8 mouse cellular contexts compared by ENCODE assay signal in the genomic region with DNA sequence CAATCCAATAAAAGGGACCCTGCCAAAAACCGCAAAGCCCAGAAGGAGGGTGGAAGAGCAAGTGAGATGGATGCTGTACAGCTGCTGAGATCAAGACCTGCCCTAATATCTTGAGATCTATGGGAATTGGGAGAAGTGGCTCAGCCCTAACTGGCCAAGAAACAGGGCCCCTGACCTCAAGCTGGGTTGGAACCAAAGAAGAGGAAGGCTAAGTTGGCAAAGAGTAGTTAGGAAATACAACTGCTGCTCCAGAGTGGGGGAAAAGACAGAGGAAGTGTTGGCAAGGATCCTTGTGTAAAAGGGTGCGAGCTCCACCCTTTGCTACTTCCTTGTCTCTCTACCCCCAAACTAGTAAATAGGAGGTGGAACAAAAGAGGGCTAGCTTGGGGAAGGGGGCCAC. TPM values are rescaled to one million over a fixed set of nuclear protein-coding genes. Genes with fewer than 3 reads are reported as not detected.
A peak's percentile ranks its signal among the peaks of the same experiment; 100 is the strongest.
DNase-seq lines count a peak whose midpoint lies in the region; ATAC-seq lines count a peak whose summit lies in the region.

No protein-coding gene starts in this region.

- H3K27me3 ChIP-seq in heart, embryonic 10.5 days (ENCODE audit: insufficient read depth, poor library complexity, severe bottlenecking): no peaks in the 10 kb centered on the region
- no peaks in the 10 kb centered on the region for H3K27me3 ChIP-seq in hindbrain, embryonic 10.5 days (ENCODE audit: insufficient read depth, poor library complexity, severe bottlenecking)
- H3K27me3 ChIP-seq in liver, embryonic 15.5 days: no peaks in the 10 kb centered on the region
- H3K27me3 ChIP-seq in neural tube, embryonic 13.5 days: no peaks in the 10 kb centered on the region

- H3K4me1 ChIP-seq in heart, embryonic 10.5 days: no peaks in the 10 kb centered on the region
- H3K4me1 ChIP-seq in hindbrain, embryonic 10.5 days (replicated peaks): peaks cover 6% of the 10 kb centered on the region
- H3K4me1 ChIP-seq in liver, embryonic 15.5 days (replicated peaks): peaks cover 30% of the 10 kb centered on the region
- peaks cover 18% of the 10 kb centered on the region for H3K4me1 ChIP-seq in neural tube, embryonic 13.5 days (replicated peaks)

- no peak for DNase-seq in heart, embryonic 10.5 days (ENCODE audit: low spot score)
- no peak for DNase-seq in heart, adult 11 months
- DNase-seq in hindbrain, embryonic 10.5 days (ENCODE audit: low spot score): no peak
- no peak for DNase-seq in layer of hippocampus, postnatal 10 days (ENCODE audit: low spot score in 2 of 2)
- no peak for DNase-seq in adrenal gland, postnatal 14 days
- DNase-seq in adrenal gland, adult 2 months: no peak

- ATAC-seq in liver, embryonic 15.5 days (ENCODE audit: insufficient read depth): no peak
- ATAC-seq in neural tube, embryonic 13.5 days (ENCODE audit: low read depth): no peak

- H3K4me3 ChIP-seq in heart, embryonic 10.5 days: peak overlapping the region; percentile 70
- H3K4me3 ChIP-seq in hindbrain, embryonic 10.5 days: peak overlapping the region; percentile 66
- peak overlapping the region; percentile 58 for H3K4me3 ChIP-seq in liver, embryonic 15.5 days (replicated peaks)
- peak overlapping the region; percentile 58 for H3K4me3 ChIP-seq in neural tube, embryonic 13.5 days

- peak overlapping the region; percentile 85 for H3K27ac ChIP-seq in heart, embryonic 10.5 days
- H3K27ac ChIP-seq in hindbrain, embryonic 10.5 days: peak overlapping the region; percentile 94; the same call in 1 of the 2 replicates
- peak overlapping the region; percentile 67 for H3K27ac ChIP-seq in liver, embryonic 15.5 days (replicated peaks)
- H3K27ac ChIP-seq in neural tube, embryonic 13.5 days (replicated peaks): no peak overlapping the region

- no peaks in the 10 kb centered on the region for H3K9me3 ChIP-seq in heart, embryonic 10.5 days
- H3K9me3 ChIP-seq in hindbrain, embryonic 10.5 days: no peaks in the 10 kb centered on the region
- no peaks in the 10 kb centered on the region for H3K9me3 ChIP-seq in liver, embryonic 15.5 days (replicated peaks)
- H3K9me3 ChIP-seq in neural tube, embryonic 13.5 days: no peaks in the 10 kb centered on the region

- peaks cover 55% of the 10 kb centered on the region for H3K36me3 ChIP-seq in heart, embryonic 10.5 days
- H3K36me3 ChIP-seq in hindbrain, embryonic 10.5 days: peaks cover 57% of the 10 kb centered on the region
- peaks cover 16% of the 10 kb centered on the region for H3K36me3 ChIP-seq in liver, embryonic 15.5 days (replicated peaks)
- H3K36me3 ChIP-seq in neural tube, embryonic 13.5 days: peaks cover 50% of the 10 kb centered on the region

- H3K9ac ChIP-seq in liver, embryonic 15.5 days: no peak overlapping the region
- H3K9ac ChIP-seq in neural tube, embryonic 13.5 days: peak overlapping the region; percentile 85

- 90% methylated on average over 2 of the region's 2 CpGs for WGBS in heart, embryonic 10.5 days
- WGBS in hindbrain, embryonic 10.5 days: 88% methylated on average over 2 of the region's 2 CpGs
- 44% methylated on average over 2 of the region's 2 CpGs for WGBS in liver, embryonic 15.5 days (ENCODE audit: insufficient replicate concordance)
- WGBS in neural tube, embryonic 13.5 days: 84% methylated on average over 2 of the region's 2 CpGs

- H3K4me2 ChIP-seq in liver, embryonic 15.5 days: peak overlapping the region; percentile 85
- peak overlapping the region; percentile 61 for H3K4me2 ChIP-seq in neural tube, embryonic 13.5 days

RNA-seq across cellular contexts. Expression of a gene that starts 6.2 kb away (rescaled TPM):
- 199 and 236 TPM in 2 replicates for polyA plus RNA-seq in heart, embryonic 10.5 days (2016; fragmentation: Nextera tagmentation; extraction: Ambion mirVana)
- polyA plus RNA-seq in hindbrain, embryonic 10.5 days (2016; fragmentation: Nextera tagmentation; extraction: Ambion mirVana): 215 and 271 TPM in 2 replicates
- 41.6 and 47.6 TPM in 2 replicates for polyA plus RNA-seq in liver, embryonic 15.5 days (2015; fragmentation: Nextera tagmentation; extraction: Ambion mirVana)
- polyA plus RNA-seq in neural tube, embryonic 13.5 days (2015; fragmentation: Nextera tagmentation; extraction: Ambion mirVana): 90.3 and 102 TPM in 2 replicates
- total RNA-seq in layer of hippocampus, postnatal 10 days (2021): 100 to 1,000 TPM; 210 to 252 TPM
- 138 and 176 TPM in 2 replicates for total RNA-seq in adrenal gland, postnatal 14 days (2021)
- 100 to 1,000 TPM; 120 to 195 TPM for total RNA-seq in adrenal gland, adult 2 months (2021)
- 134 and 139 TPM in 2 replicates for polyA plus RNA-seq in adrenal gland, adult 2 months (2012; rRNA removed)

RNA-seq across cellular contexts. Expression of a gene that starts 11.1 kb away (rescaled TPM):
- polyA plus RNA-seq in heart, embryonic 10.5 days (2016; fragmentation: Nextera tagmentation; extraction: Ambion mirVana): 17.9 and 22.7 TPM in 2 replicates
- 23.5 and 24.4 TPM in 2 replicates for polyA plus RNA-seq in hindbrain, embryonic 10.5 days (2016; fragmentation: Nextera tagmentation; extraction: Ambion mirVana)
- 8.0 and 8.5 TPM in 2 replicates for polyA plus RNA-seq in liver, embryonic 15.5 days (2015; fragmentation: Nextera tagmentation; extraction: Ambion mirVana)
- 16.3 and 16.6 TPM in 2 replicates for polyA plus RNA-seq in neural tube, embryonic 13.5 days (2015; fragmentation: Nextera tagmentation; extraction: Ambion mirVana)
- 10 to 100 TPM; 36.0 to 44.7 TPM for total RNA-seq in layer of hippocampus, postnatal 10 days (2021)
- 56.8 and 67.7 TPM in 2 replicates for total RNA-seq in adrenal gland, postnatal 14 days (2021)
- 100 to 1,000 TPM in 1 of 2 experiments, 10 to 100 TPM in 1; 53.9 to 170 TPM for total RNA-seq in adrenal gland, adult 2 months (2021)
- 68.7 and 74.1 TPM in 2 replicates for polyA plus RNA-seq in adrenal gland, adult 2 months (2012; rRNA removed)

RNA-seq across cellular contexts. Expression of a gene that starts 27.2 kb away (rescaled TPM):
- polyA plus RNA-seq in heart, embryonic 10.5 days (2016; fragmentation: Nextera tagmentation; extraction: Ambion mirVana): 496 and 543 TPM in 2 replicates
- 697 and 756 TPM in 2 replicates for polyA plus RNA-seq in hindbrain, embryonic 10.5 days (2016; fragmentation: Nextera tagmentation; extraction: Ambion mirVana)
- 356 and 378 TPM in 2 replicates for polyA plus RNA-seq in liver, embryonic 15.5 days (2015; fragmentation: Nextera tagmentation; extraction: Ambion mirVana)
- 582 and 609 TPM in 2 replicates for polyA plus RNA-seq in neural tube, embryonic 13.5 days (2015; fragmentation: Nextera tagmentation; extraction: Ambion mirVana)
- total RNA-seq in layer of hippocampus, postnatal 10 days (2021): 100 to 1,000 TPM; 203 to 222 TPM
- total RNA-seq in adrenal gland, postnatal 14 days (2021): 289 and 296 TPM in 2 replicates
- total RNA-seq in adrenal gland, adult 2 months (2021): 100 to 1,000 TPM; 220 to 443 TPM
- 692 and 707 TPM in 2 replicates for polyA plus RNA-seq in adrenal gland, adult 2 months (2012; rRNA removed)

RNA-seq across cellular contexts. Expression of a gene that starts 38.3 kb away (rescaled TPM):
- 66.9 and 73.1 TPM in 2 replicates for polyA plus RNA-seq in heart, embryonic 10.5 days (2016; fragmentation: Nextera tagmentation; extraction: Ambion mirVana)
- 70.6 and 76.1 TPM in 2 replicates for polyA plus RNA-seq in hindbrain, embryonic 10.5 days (2016; fragmentation: Nextera tagmentation; extraction: Ambion mirVana)
- polyA plus RNA-seq in liver, embryonic 15.5 days (2015; fragmentation: Nextera tagmentation; extraction: Ambion mirVana): 27.7 and 29.2 TPM in 2 replicates
- 80.2 and 86.0 TPM in 2 replicates for polyA plus RNA-seq in neural tube, embryonic 13.5 days (2015; fragmentation: Nextera tagmentation; extraction: Ambion mirVana)
- total RNA-seq in layer of hippocampus, postnatal 10 days (2021): 10 to 100 TPM; 54.6 to 54.7 TPM
- 61.6 and 72.0 TPM in 2 replicates for total RNA-seq in adrenal gland, postnatal 14 days (2021)
- 10 to 100 TPM; 56.6 to 74.2 TPM for total RNA-seq in adrenal gland, adult 2 months (2021)
- 126 and 136 TPM in 2 replicates for polyA plus RNA-seq in adrenal gland, adult 2 months (2012; rRNA removed)

RNA-seq across cellular contexts. Expression of a gene that starts 38.7 kb away (rescaled TPM):
- polyA plus RNA-seq in heart, embryonic 10.5 days (2016; fragmentation: Nextera tagmentation; extraction: Ambion mirVana): 11.1 and 11.2 TPM in 2 replicates
- 3.6 and 5.2 TPM in 2 replicates for polyA plus RNA-seq in hindbrain, embryonic 10.5 days (2016; fragmentation: Nextera tagmentation; extraction: Ambion mirVana)
- polyA plus RNA-seq in liver, embryonic 15.5 days (2015; fragmentation: Nextera tagmentation; extraction: Ambion mirVana): 24.5 and 25.2 TPM in 2 replicates
- 3.4 and 4.5 TPM in 2 replicates for polyA plus RNA-seq in neural tube, embryonic 13.5 days (2015; fragmentation: Nextera tagmentation; extraction: Ambion mirVana)
- total RNA-seq in layer of hippocampus, postnatal 10 days (2021): 1 to 10 TPM; 2.8 to 3.5 TPM
- total RNA-seq in adrenal gland, postnatal 14 days (2021): 9.0 and 12.7 TPM in 2 replicates
- 10 to 100 TPM; 13.1 to 13.5 TPM for total RNA-seq in adrenal gland, adult 2 months (2021)
- polyA plus RNA-seq in adrenal gland, adult 2 months (2012; rRNA removed): 7.5 and 9.5 TPM in 2 replicates
